Mouse (Mus musculus) kidney, adult 18-20 months (tissue): ENCODE data around the gene 1110002E22Rik.

ENCODE experiments used
- DNase-seq: peaks from one replicate; pipeline ENCODE4 v3.0.0; 2021

Gene 1110002E22Rik

GRCm38 (mm10) chr3:138064732-138065645 lies at the start of gene 1110002E22Rik:
Gene 1110002E22Rik, plus strand, starts transcription at chr3:138065052.
- no peak for DNase-seq

GRCm38 (mm10) chr3:138016810-138017209 lies 48.0 kb upstream of the 1110002E22Rik start:
- no peak for DNase-seq

GRCm38 (mm10) chr3:138022003-138022402 lies 42.8 kb upstream of the 1110002E22Rik start:
- no peak for DNase-seq

- DNase-seq = no peak
These were observed 42.2 kb upstream of the 1110002E22Rik start for GRCm38 (mm10) chr3:138022651-138023050.

GRCm38 (mm10) chr3:138026286-138026685 lies 38.6 kb upstream of the 1110002E22Rik start:
- DNase-seq = no peak

- DNase-seq = no peak
These were observed 37.1 kb upstream of the 1110002E22Rik start for GRCm38 (mm10) chr3:138027575-138028362.

- peak; percentile 27 for DNase-seq
These were observed 35.5 kb upstream of the 1110002E22Rik start for GRCm38 (mm10) chr3:138029351-138029750.

GRCm38 (mm10) chr3:138030563-138030962 lies 34.3 kb upstream of the 1110002E22Rik start:
- DNase-seq = no peak

- DNase-seq = no peak
These were observed 30.9 kb upstream of the 1110002E22Rik start for GRCm38 (mm10) chr3:138033986-138034385.

GRCm38 (mm10) chr3:138040938-138041337 lies 23.9 kb upstream of the 1110002E22Rik start:
- no peak for DNase-seq

- DNase-seq = no peak
These were observed 23.1 kb upstream of the 1110002E22Rik start for GRCm38 (mm10) chr3:138041591-138042301.

- no peak for DNase-seq
These were observed 21.5 kb upstream of the 1110002E22Rik start for GRCm38 (mm10) chr3:138043316-138043715.

- DNase-seq = no peak
These were observed 15.3 kb upstream of the 1110002E22Rik start for GRCm38 (mm10) chr3:138049555-138049954.

GRCm38 (mm10) chr3:138050772-138051171 lies 14.1 kb upstream of the 1110002E22Rik start:
- no peak for DNase-seq

GRCm38 (mm10) chr3:138051431-138051830 lies 13.4 kb upstream of the 1110002E22Rik start:
- no peak for DNase-seq

GRCm38 (mm10) chr3:138053969-138054368 lies 10.9 kb upstream of the 1110002E22Rik start:
- no peak for DNase-seq

- no peak for DNase-seq
These were observed 7.9 kb upstream of the 1110002E22Rik start for GRCm38 (mm10) chr3:138056976-138057375.

- DNase-seq = no peak
These were observed 6.6 kb upstream of the 1110002E22Rik start for GRCm38 (mm10) chr3:138058226-138058625.

GRCm38 (mm10) chr3:138060429-138060828 lies 4.4 kb upstream of the 1110002E22Rik start:
- no peak for DNase-seq

GRCm38 (mm10) chr3:138061205-138061911 lies 3.5 kb upstream of the 1110002E22Rik start:
- DNase-seq = no peak

GRCm38 (mm10) chr3:138062673-138063072 lies 2.2 kb upstream of the 1110002E22Rik start:
- no peak for DNase-seq

- DNase-seq = peak; percentile 28
These were observed 1.0 kb upstream of the 1110002E22Rik start for GRCm38 (mm10) chr3:138063731-138064329.
